ENCODE assay signal across 9 mouse cellular contexts in the genomic region with DNA sequence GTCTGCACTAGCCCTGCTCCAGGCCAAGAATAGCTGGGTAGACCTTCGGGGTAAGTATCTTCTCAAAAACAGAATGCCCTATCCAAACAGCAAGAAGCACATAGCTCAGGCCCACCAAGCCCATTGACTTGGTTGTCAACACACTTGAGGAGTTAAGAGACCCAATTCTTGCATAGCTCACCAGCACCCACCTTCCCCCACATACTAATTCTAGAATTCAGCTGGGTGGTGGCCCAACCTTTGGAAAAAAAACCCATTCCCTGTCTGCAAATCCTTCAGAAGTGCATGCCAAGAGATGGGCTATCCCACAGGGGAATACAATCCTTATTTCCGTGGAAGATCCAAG. TPM values are rescaled to one million over a fixed set of nuclear protein-coding genes. Genes with fewer than 3 reads are reported as not detected.
A peak's percentile ranks its signal among the peaks of the same experiment; 100 is the strongest.
DNase-seq lines count a peak whose midpoint lies in the region; ATAC-seq and TF ChIP-seq lines count a peak whose summit lies in the region.
"Had no signal": no experiment of that assay in that cellular context is flagged by ENCODE, and none has a peak within 500 bp of the region (broad histone marks: within the 10 kb centered on the region; RNA-seq: fewer than 3 reads in every experiment).

No protein-coding gene starts in this region.

- TF ChIP-seq EP300 in liver, postnatal 0 days (IDR thresholded peaks at IDR 0.05; ENCODE audit: low read depth): no peak

- no peak for ATAC-seq in liver, embryonic 11.5 days (replicated peaks; ENCODE audit: low FRiP score)
- no peak for ATAC-seq in liver, postnatal 0 days
- ATAC-seq in forebrain, embryonic 13.5 days: no peak
- no peak for ATAC-seq in limb, embryonic 11.5 days (ENCODE audit: insufficient number of reproducible peaks, low FRiP score, low TSS enrichment, low read depth)

- peaks cover 39% of the 10 kb centered on the region for H3K27me3 ChIP-seq in liver, embryonic 11.5 days (replicated peaks; ENCODE audit: control insufficient read depth, insufficient read depth, low read length)
- H3K27me3 ChIP-seq in liver, postnatal 0 days (ENCODE audit: insufficient read depth, low read length): peaks cover 30% of the 10 kb centered on the region
- H3K27me3 ChIP-seq in forebrain, embryonic 13.5 days: peaks cover 30% of the 10 kb centered on the region
- peaks cover 17% of the 10 kb centered on the region for H3K27me3 ChIP-seq in limb, embryonic 11.5 days (ENCODE audit: control insufficient read depth, insufficient read depth, low read length)

- no peaks in the 10 kb centered on the region for H3K36me3 ChIP-seq in liver, embryonic 11.5 days (ENCODE audit: control insufficient read depth, insufficient read depth, low read length)
- H3K36me3 ChIP-seq in liver, postnatal 0 days (replicated peaks; ENCODE audit: insufficient read depth, low read length): no peaks in the 10 kb centered on the region
- no peaks in the 10 kb centered on the region for H3K36me3 ChIP-seq in forebrain, embryonic 13.5 days (ENCODE audit: poor library complexity, severe bottlenecking)
- no peaks in the 10 kb centered on the region for H3K36me3 ChIP-seq in limb, embryonic 11.5 days (ENCODE audit: control insufficient read depth, insufficient read depth, low read length)

- DNase-seq in liver, embryonic 11.5 days (ENCODE audit: low spot score): no peak
- no peak for DNase-seq in liver, postnatal 0 days
- no peak for DNase-seq in limb, embryonic 11.5 days (ENCODE audit: low spot score)
- DNase-seq in cerebellum, postnatal 14 days: no peak
- no peak for DNase-seq in B cell, adult 2 months
- no peak for DNase-seq in embryo, embryonic 10 days (ENCODE audit: low spot score)

- H3K4me2 ChIP-seq in liver, embryonic 11.5 days: peak overlapping the region; percentile 85
- H3K4me2 ChIP-seq in liver, postnatal 0 days (ENCODE audit: low read depth, low read length): no peak overlapping the region
- peak overlapping the region; percentile 99 for H3K4me2 ChIP-seq in forebrain, embryonic 13.5 days
- H3K4me2 ChIP-seq in limb, embryonic 11.5 days (ENCODE audit: low read depth, severe bottlenecking): peak overlapping the region; percentile 98

- no peaks in the 10 kb centered on the region for H3K9me3 ChIP-seq in liver, embryonic 11.5 days (ENCODE audit: control insufficient read depth, low read length)
- no peaks in the 10 kb centered on the region for H3K9me3 ChIP-seq in liver, postnatal 0 days (ENCODE audit: low read length)
- no peaks in the 10 kb centered on the region for H3K9me3 ChIP-seq in forebrain, embryonic 13.5 days (replicated peaks)
- H3K9me3 ChIP-seq in limb, embryonic 11.5 days (ENCODE audit: control insufficient read depth, low read length): no peaks in the 10 kb centered on the region

- no peak for TF ChIP-seq POLR2A in olfactory bulb, adult 2 months (IDR thresholded peaks at IDR 0.05; ENCODE audit: insufficient read depth, low read depth, low read length)

- WGBS in liver, embryonic 11.5 days: 41% methylated on average over 2 of the region's 2 CpGs
- WGBS in liver, postnatal 0 days (ENCODE audit: insufficient replicate concordance): 56% methylated on average over 2 of the region's 2 CpGs
- WGBS in forebrain, embryonic 13.5 days: 64% methylated on average over 2 of the region's 2 CpGs
- WGBS in limb, embryonic 11.5 days: 49% methylated on average over 2 of the region's 2 CpGs
- WGBS in olfactory bulb, adult 2 months: 59% methylated on average over 2 of the region's 2 CpGs

- H3K4me1 ChIP-seq in liver, embryonic 11.5 days (replicated peaks; ENCODE audit: control insufficient read depth, insufficient read depth, low read length): no peaks in the 10 kb centered on the region
- H3K4me1 ChIP-seq in liver, postnatal 0 days (ENCODE audit: insufficient read depth): no peaks in the 10 kb centered on the region; the same call in 1 of the 2 replicates
- H3K4me1 ChIP-seq in forebrain, embryonic 13.5 days: no peaks in the 10 kb centered on the region
- peaks cover 2% of the 10 kb centered on the region; the same call in 1 of the 2 replicates for H3K4me1 ChIP-seq in limb, embryonic 11.5 days (ENCODE audit: control insufficient read depth, insufficient read depth, low read length)
- H3K4me1 ChIP-seq in olfactory bulb, adult 2 months (ENCODE audit: control insufficient read depth, insufficient read depth, low read length): peaks cover 6% of the 10 kb centered on the region; the same call in 1 of the 2 replicates

- peak overlapping the region; percentile 59 for H3K4me3 ChIP-seq in liver, embryonic 11.5 days (ENCODE audit: low read depth, low read length)
- no peak overlapping the region for H3K4me3 ChIP-seq in liver, postnatal 0 days (ENCODE audit: low read depth, low read length)
- H3K4me3 ChIP-seq in forebrain, embryonic 13.5 days: peak overlapping the region; percentile 79
- peak overlapping the region; percentile 63; the same call in 1 of the 2 replicates for H3K4me3 ChIP-seq in limb, embryonic 11.5 days (ENCODE audit: low read depth, low read length)
- peak overlapping the region; percentile 74 for H3K4me3 ChIP-seq in olfactory bulb, adult 2 months (ENCODE audit: insufficient read depth, low read depth, low read length)
- H3K4me3 ChIP-seq: myocyte had no signal

- no peak overlapping the region for H3K27ac ChIP-seq in liver, embryonic 11.5 days (ENCODE audit: low read depth, low read length)
- H3K27ac ChIP-seq in liver, postnatal 0 days (ENCODE audit: low read depth): no peak overlapping the region
- no peak overlapping the region for H3K27ac ChIP-seq in forebrain, embryonic 13.5 days
- H3K27ac ChIP-seq in limb, embryonic 11.5 days (replicated peaks; ENCODE audit: low read depth, low read length): no peak overlapping the region
- no peak overlapping the region for H3K27ac ChIP-seq in olfactory bulb, adult 2 months (ENCODE audit: insufficient read depth, low read depth, low read length)

- no peak for TF ChIP-seq CTCF in liver, postnatal 0 days (IDR thresholded peaks at IDR 0.05; ENCODE audit: low read depth)
- TF ChIP-seq CTCF in olfactory bulb, adult 2 months (IDR thresholded peaks at IDR 0.05; ENCODE audit: insufficient read depth, low read depth, low read length): no peak

- H3K9ac ChIP-seq in liver, embryonic 11.5 days (ENCODE audit: low read depth, low read length): no peak overlapping the region
- no peak overlapping the region for H3K9ac ChIP-seq in liver, postnatal 0 days (replicated peaks)
- H3K9ac ChIP-seq in forebrain, embryonic 13.5 days: no peak overlapping the region
- H3K9ac ChIP-seq in limb, embryonic 11.5 days (ENCODE audit: low read length): no peak overlapping the region

RNA-seq across cellular contexts. Expression of gene Pde8b, which starts 26.7 kb away (rescaled TPM):
- polyA plus RNA-seq in liver, embryonic 11.5 days (2014; fragmentation: Nextera tagmentation; extraction: Ambion mirVana): 0.73 and 1.4 TPM in 2 replicates
- polyA plus RNA-seq in liver, postnatal 0 days (2015; fragmentation: Nextera tagmentation; extraction: Ambion mirVana): 0.63 and 0.75 TPM in 2 replicates
- polyA plus RNA-seq in forebrain, embryonic 13.5 days (2015; fragmentation: Nextera tagmentation; extraction: Ambion mirVana): 2.3 and 3.8 TPM in 2 replicates
- 1.8 and 1.9 TPM in 2 replicates for polyA plus RNA-seq in limb, embryonic 11.5 days (2014; fragmentation: Nextera tagmentation; extraction: Ambion mirVana)
- polyA plus RNA-seq in olfactory bulb, adult 2 months (2012; ENCODE audit: insufficient read depth, insufficient read length, low replicate concordance, missing spikeins): not detected in 2 replicates
